Mouse (Mus musculus): ENCODE measurements at regions not wholly inside any gene's neighbourhood (a gene's known extent, or its start where the extent isn't known, plus 50 kb on each side); places are given as distances from the start of the nearest gene placed in this dataset.

DNA sequence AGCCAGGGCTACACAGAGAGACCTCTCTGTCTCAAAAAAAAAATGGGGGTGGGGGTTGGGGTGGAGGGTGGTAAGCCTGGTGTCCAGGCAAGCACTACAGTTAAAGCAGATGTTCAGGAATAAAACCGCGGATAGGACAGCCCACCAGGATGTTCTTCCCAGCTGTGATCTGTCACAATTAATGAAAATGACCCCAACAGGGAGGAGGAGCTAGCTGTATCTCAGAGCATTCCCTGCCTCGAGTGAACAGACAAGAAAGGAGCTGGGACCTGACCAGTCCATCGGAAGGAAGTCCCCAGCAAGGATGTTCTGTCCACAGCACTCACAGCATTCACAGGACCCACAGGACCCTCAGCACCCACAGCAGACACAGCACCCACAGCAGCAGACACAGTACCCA, 80.4 kb downstream of the Utp6 start:
- in situ Hi-C loops (cut with MboI; ENCODE audit: low pct_unique_long_range_greater_than_20kb in 1 of 2, low sequenced_read_pairs in 2 of 2, unreplicated experiment in 1 of 2) = no loop called here

DNA sequence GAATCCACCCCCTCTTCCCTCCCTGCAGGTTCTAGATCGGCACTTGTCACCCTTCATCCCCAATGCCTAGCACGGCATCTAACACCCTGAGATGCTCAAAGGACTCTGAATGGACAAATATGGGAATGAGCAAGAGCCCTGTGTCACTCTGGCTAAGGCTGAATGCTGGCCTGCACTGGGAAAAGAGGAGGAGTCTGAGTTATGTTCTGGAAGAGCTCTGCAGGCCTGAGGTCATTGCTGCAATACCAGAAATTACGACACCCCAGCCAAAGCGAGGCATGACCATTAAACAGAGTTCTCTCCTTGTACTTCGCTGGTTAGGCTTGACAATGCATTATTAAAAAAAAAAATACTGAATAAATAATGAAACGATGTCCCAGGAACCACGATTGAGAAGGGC, 84.1 kb downstream of the Utp6 start:
- in situ Hi-C loops (cut with MboI; ENCODE audit: low pct_unique_long_range_greater_than_20kb in 1 of 2, low sequenced_read_pairs in 2 of 2, unreplicated experiment in 1 of 2) = no loop called here

DNA sequence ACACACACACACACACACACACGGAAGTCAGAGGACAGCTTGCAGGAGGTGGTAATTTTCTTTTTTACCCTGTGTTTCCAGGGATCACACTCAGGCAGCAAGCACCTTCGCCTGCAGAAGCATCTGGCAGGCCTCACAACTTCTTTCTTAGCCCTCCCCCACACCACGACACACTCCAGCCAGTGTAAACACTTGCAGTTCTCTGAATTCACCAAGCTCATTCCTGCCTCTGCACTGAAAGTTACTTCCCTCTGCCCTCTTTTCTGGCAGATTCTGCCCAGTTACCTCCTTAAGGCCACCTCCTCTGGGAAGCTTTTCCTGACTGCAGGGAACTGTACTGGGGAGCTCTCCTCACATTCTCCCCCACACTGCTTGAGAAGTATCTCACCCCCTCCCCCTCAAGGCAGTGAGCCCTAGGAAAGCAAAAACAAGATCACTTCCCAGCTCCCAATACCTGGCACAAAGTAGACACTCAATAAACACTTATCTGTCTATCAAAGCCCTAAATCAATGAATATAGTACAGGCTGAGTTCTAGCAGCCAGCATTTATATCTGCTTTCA, 84.9 kb downstream of the Utp6 start:
- in situ Hi-C loops (cut with MboI; ENCODE audit: low pct_unique_long_range_greater_than_20kb in 1 of 2, low sequenced_read_pairs in 2 of 2, unreplicated experiment in 1 of 2) = no loop called here

DNA sequence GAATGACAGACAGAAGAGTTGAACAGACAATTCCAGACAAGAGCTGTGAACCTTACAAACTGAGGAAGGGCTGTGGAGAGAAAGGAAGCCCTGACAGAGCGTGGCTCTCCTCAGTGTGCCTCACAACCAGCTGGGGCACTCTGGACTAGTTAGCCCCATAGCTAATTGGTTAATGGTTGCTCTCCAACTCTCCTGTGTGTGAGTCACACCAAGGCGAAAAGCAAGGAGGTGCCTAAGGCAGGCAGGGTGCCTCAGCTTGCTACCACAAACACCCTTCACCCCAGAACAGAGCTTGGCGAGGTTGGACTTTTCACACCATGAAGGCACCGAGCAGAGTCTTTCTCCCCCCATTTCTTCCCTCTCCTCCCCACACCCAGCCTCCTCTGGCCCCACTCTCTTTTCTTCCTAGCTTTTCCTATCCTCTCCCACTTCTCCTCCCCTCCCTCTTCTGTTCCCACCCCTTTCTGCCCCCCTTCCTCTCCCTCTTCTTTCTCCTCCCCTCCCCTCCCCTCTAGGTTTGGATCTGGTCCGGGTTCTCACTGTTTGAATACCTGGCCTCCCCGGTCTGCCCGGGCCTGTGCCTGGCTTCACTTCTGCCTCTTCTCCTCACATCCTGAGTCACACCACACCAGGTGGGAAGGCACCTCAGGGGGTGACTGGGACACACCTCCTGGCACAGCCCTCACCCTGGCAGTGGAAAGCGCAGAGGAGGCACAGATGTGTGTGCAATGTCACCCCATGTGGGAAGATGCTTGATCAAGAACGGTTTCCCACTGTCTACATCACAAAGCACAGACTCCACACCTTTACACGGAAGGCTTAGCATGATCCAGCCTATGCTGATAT, 90.2 kb downstream of the Utp6 start:
- in situ Hi-C loops (cut with MboI; ENCODE audit: low pct_unique_long_range_greater_than_20kb in 1 of 2, low sequenced_read_pairs in 2 of 2, unreplicated experiment in 1 of 2) = no loop called here

DNA sequence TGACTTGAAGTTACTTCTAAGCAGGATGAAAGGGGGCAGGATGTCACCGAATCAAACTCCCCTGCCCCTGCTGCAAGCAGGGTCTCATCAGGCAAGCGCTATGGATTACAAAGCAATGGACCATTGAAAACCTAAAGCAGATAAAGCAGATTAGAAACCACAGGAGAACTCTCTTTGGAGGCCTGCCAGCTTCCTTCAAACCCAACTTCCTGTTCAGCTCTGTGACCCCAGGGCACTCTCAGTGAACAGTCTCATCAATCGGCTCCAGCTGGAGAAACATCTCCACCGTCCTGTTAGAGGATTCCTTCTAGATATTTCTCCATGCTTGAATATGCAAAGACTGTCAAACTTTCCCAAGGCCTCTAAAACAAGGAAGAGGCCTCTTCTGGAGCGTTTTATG, 92.0 kb downstream of the Utp6 start:
- in situ Hi-C loops (cut with MboI; ENCODE audit: low pct_unique_long_range_greater_than_20kb in 1 of 2, low sequenced_read_pairs in 2 of 2, unreplicated experiment in 1 of 2) = no loop called here

DNA sequence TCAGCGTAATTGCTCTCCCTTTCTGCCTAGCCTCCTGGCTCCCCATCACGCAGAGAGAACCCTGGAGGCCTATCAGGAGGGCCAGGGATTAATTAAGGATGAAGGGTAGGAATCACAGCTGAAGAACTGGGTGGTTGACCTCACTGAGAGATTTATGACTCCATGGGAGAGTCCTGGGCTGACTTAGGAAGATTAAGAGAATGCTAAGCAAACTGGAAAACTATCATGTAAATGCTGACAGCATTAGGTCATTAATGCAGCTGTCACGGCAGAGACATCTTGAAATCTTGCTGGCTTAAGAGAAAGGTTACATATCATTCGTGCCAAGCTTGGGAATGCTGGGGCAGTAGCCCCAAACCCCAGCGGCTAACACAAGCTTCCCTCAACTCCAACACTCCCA, 93.2 kb downstream of the Utp6 start:
- in situ Hi-C loops (cut with MboI; ENCODE audit: low pct_unique_long_range_greater_than_20kb in 1 of 2, low sequenced_read_pairs in 2 of 2, unreplicated experiment in 1 of 2) = no loop called here

DNA sequence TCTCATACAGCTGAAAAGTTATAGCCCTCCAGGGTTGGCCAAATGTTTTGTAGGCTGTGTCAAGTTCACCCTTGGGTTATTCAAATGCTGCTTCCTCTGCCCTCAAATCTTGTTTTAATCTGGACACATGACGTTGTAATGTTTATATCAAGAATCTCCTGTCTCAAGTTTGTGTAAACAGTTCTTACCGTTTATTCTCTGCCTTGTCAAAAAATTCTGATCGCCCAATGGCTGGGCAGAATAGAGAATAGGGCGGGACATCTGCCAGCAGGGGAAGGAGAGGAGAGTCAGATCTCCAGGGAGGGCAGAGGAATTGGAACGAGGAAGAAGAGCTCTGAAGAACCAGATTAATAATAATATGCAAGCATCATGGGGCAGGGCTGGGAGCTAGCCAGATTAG, 97.4 kb downstream of the Utp6 start:
- in situ Hi-C loops (cut with MboI; ENCODE audit: low pct_unique_long_range_greater_than_20kb in 1 of 2, low sequenced_read_pairs in 2 of 2, unreplicated experiment in 1 of 2) = no loop called here

DNA sequence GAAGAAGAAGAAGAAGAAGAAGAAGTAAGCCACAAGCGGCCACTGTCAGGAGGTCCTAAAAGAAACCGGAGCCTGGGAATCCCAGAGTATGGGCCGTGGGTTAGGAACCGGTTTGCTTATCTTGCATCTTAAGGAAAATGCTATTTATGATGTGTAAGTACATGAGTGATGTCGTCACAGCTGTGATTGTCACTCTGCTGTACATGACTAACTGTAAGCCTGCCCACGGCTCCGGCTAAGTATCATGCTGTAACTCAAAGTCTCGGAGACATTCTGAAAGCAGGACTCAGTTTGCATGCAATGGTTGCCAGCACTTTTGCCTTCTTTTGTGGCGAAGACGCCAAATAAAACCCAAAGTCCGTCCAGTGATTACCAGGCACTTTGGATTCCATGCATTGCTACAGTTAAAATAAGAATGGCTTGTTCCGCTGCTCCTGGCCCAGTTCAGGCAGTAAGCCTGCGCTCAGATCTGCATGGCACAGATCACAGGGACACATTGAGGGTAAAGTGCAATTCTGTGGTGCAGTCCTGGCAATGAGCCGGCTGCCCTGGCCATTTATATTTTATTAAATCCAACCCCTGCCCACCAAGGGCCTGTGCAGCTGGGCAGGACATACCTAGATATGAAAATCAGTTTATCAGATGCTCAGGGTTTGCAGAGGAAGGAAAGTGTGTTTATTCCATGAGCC, 98.6 kb downstream of the Utp6 start:
- in situ Hi-C loops (cut with MboI; ENCODE audit: low pct_unique_long_range_greater_than_20kb in 1 of 2, low sequenced_read_pairs in 2 of 2, unreplicated experiment in 1 of 2) = no loop called here

DNA sequence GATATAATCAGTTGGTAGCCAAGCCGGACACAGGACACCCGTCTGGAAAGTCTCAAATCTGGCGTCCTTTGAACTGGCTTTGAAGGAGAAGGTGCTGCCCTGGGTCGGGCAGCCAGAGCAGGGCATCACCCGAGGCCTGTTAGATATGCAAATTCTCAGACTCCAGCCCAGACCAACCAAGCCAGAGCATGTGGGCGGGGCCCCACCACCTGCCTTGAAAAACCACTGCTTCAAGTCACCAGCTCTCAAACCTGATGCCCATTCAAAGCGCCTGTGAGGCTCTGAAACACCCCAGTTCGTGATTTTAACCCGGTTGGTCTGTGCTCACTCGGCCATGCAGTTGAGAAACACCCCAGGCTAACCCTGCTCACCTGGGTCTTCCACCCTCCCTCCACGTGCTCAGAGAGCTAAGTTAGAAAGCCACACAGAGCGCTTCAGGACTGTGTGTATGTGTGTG, 101.6 kb downstream of the Utp6 start:
- in situ Hi-C loops (cut with MboI; ENCODE audit: low pct_unique_long_range_greater_than_20kb in 1 of 2, low sequenced_read_pairs in 2 of 2, unreplicated experiment in 1 of 2) = no loop called here

DNA sequence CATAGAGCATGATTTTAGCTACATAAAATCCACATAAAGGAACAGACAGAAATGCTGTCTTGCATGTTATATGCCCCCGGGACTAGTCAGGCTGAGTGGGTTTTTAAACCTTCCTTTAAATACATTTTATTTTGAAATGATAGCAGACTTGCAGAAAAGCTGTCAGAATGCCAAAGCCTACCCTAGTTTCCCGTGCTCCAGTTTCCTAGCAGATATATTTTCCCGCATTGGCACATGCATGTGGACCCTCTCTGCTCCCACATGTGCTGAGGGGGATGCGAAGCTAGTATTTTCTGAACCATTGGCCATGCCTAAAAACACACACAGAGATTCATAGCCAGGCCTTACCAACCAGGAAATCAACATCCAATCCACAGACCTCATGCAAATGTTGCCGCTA, 105.8 kb downstream of the Utp6 start:
- in situ Hi-C loops (cut with MboI; ENCODE audit: low pct_unique_long_range_greater_than_20kb in 1 of 2, low sequenced_read_pairs in 2 of 2, unreplicated experiment in 1 of 2) = no loop called here

DNA sequence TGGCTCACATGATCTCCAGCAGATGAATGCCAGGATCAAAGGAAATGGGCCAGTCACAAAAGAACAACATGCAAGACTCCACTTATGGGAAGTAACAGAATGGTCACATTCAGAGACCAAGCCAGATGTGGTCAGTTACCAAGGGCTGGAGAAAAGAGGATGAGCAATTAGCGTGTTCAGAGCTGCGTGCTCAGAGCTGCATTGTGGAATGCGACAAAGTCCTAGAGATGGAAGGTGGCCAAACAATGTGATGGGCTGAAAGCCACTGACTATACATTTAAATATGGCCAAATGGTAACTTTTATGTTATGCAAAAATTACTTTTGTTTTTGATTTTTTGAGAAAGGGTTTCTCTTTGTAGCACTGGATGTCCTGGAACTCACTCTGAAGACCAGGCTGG, 112.6 kb downstream of the Utp6 start:
- in situ Hi-C loops (cut with MboI; ENCODE audit: low pct_unique_long_range_greater_than_20kb in 1 of 2, low sequenced_read_pairs in 2 of 2, unreplicated experiment in 1 of 2) = no loop called here

DNA sequence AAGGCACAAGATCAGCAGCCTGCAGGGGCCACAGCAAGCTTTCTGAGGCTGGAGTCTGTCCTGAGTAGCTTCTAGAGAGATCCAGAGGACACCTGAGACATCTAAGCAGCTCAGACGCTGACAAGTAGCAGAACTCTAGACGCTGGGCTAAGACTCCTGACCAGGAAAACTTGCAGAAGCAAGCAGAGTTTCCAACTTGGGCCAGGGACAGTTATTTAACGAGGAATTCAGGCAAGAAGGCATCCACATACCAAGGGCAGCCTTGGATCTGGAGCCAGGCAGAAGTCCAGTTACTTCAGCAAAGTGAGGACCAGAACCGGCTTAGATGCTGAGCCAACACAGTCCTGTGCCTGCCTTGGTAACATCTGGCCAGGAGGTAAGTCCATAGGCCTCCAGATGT, 117.8 kb downstream of the Utp6 start:
- in situ Hi-C loops (cut with MboI; ENCODE audit: low pct_unique_long_range_greater_than_20kb in 1 of 2, low sequenced_read_pairs in 2 of 2, unreplicated experiment in 1 of 2) = no loop called here

DNA sequence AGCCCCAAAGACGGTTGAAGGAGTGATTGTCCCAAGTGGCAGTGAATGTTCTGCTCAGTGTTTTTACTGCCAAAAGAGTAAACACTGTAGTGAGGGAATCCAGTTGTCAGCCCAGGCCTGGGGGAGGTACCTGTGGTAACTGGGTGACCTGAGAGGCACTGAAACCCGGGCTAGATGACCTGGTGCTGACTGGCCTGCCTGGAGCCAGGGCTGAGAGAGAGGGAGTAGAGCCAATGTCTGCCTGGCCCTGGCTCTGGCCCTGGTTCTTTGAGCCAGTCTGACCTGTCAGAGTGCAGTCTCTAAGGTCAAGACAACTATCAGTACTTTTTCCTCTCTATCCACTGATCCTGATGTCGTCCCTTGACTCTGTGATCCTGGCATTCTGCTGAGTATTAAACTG, 119.2 kb downstream of the Utp6 start:
- in situ Hi-C loops (cut with MboI; ENCODE audit: low pct_unique_long_range_greater_than_20kb in 1 of 2, low sequenced_read_pairs in 2 of 2, unreplicated experiment in 1 of 2) = no loop called here

DNA sequence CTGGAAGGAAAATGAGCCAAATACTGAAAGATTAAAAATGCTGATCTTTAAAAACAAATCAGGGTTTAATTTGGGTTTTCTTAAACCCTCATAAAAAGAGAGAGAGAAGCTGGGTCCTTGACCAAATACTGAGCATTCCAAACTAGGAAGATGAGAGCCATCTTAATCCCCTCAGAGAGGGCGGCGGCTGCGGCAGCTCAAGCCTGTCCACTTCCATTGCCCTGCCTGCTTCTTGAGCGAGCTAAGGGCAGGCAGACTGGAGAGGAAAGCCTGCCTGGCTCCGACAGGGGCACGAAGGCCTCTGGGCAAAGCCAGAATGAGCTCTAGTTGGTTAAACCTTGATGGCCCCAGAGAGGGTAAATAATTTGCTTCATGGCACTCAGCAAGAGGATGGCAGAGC, 122.2 kb downstream of the Utp6 start:
- in situ Hi-C loops (cut with MboI; ENCODE audit: low pct_unique_long_range_greater_than_20kb in 1 of 2, low sequenced_read_pairs in 2 of 2, unreplicated experiment in 1 of 2) = no loop called here

DNA sequence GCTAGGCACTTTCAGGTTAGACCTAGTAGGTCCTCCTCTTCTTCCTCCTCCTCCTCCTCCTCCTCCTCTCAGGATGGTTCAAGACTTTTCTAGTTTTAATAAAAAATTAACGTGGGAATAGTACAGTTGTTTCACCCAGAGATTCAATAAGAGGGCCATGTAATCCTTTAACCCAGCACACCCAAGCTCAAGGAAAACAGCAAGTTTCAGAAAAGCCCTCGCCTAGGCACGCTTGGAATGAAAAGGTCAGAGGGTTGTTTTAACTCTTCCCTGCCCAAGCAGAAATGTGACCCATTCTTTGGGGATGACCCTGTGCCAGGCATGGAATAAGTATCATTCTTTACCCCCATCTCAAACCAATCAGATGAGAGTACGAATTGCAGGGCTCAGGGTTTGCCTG, 124.1 kb downstream of the Utp6 start:
- in situ Hi-C loops (cut with MboI; ENCODE audit: low pct_unique_long_range_greater_than_20kb in 1 of 2, low sequenced_read_pairs in 2 of 2, unreplicated experiment in 1 of 2) = no loop called here

DNA sequence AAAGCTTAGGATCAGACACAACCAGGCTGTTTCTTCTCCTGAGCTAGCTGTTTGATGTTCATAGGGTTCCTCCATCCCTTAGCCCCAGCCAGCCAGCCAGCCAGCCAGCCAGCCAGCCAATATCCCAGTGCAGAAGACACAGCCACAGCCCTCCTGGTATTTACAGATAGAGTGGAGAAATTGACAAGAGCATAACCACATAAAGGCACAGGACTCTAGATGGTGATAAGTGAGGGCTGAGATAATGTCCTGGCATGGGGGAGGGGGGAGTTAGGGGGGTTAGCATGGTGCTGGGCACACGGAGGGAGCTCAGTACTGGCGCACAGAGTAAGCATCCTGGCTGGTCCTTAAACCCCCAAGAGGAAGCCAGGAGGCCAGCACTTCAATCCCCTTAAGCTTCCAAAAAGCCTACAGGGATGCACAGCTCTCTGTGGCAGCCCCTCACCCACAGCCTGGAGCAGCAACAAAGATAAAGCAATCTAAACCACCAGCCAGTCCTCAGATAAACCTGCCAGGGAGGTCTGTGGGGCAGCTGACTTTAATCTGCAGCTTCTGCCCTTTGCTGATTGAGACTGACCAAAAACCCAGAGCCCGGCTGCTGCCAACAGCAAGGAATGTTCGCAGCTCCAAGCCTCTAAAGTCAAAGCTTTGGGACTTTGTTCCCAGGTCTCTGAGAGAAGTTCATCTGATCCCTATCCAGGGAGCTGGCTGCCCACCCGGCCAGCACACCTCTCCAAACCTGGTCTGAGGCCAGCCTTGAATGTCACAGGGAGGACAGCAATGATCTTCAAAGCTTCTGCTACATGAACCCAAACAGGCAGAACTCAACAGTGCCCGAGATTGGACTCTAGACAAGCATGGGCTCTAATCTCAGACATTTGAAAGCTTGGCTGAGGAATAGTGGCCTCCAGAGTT, 124.9 kb downstream of the Utp6 start:
- in situ Hi-C loops (cut with MboI; ENCODE audit: low pct_unique_long_range_greater_than_20kb in 1 of 2, low sequenced_read_pairs in 2 of 2, unreplicated experiment in 1 of 2) = no loop called here

DNA sequence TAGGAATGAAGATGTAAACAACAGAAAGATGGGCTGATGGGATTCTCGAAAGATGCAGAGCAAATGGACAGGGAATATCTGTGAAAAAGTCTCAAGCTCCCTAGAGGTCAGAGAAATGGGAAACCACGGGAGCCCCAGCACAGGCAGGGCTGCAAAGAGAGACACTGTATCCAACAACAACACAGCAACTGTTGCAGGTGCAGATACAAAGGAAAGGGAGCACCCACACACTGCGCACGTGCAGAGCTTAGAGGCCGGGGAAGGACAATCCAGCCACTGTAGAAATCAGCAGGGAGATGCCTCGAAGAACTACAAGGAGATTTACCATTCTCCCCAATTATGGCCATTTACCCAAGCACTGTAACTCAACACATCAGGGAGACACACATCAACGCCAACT, 126.3 kb downstream of the Utp6 start:
- in situ Hi-C loops (cut with MboI; ENCODE audit: low pct_unique_long_range_greater_than_20kb in 1 of 2, low sequenced_read_pairs in 2 of 2, unreplicated experiment in 1 of 2) = no loop called here

DNA sequence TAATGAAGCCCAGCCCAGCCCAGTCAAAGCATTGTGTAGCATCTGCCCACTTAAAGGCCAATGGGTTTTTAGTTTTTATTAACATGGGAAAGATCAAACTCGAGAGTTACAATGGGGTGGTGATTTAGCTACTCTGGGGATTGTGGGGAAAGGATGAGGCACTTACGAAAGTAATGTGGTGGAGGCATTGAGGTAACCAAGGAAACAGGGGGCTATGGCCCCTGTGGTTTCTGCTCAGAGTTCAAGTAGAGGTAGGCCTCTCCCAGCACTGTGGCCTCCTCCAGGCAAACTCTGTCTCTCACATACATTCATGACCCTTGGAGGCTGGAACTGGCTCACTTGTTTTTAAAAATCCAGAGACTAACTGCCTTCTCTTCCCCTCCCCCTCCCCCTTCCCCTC, 128.4 kb downstream of the Utp6 start:
- in situ Hi-C loops (cut with MboI; ENCODE audit: low pct_unique_long_range_greater_than_20kb in 1 of 2, low sequenced_read_pairs in 2 of 2, unreplicated experiment in 1 of 2) = no loop called here

All from mouse embryonic stem cell (cell line).